Mouse (Mus musculus): Measurements from ENCODE around the gene Cog6. TPM values are rescaled to one million over a fixed set of nuclear protein-coding genes. Genes with fewer than 3 reads are reported as not detected.
A peak's percentile ranks its signal among the peaks of the same experiment; 100 is the strongest.

Gene Cog6
- total RNA-seq (2014; rRNA removed) (37.2 and 37.5 TPM in 2 replicates), polyA plus RNA-seq (2015; fragmentation: Nextera tagmentation; extraction: Ambion mirVana) (28.0 and 30.9 TPM in 2 replicates)

DNA sequence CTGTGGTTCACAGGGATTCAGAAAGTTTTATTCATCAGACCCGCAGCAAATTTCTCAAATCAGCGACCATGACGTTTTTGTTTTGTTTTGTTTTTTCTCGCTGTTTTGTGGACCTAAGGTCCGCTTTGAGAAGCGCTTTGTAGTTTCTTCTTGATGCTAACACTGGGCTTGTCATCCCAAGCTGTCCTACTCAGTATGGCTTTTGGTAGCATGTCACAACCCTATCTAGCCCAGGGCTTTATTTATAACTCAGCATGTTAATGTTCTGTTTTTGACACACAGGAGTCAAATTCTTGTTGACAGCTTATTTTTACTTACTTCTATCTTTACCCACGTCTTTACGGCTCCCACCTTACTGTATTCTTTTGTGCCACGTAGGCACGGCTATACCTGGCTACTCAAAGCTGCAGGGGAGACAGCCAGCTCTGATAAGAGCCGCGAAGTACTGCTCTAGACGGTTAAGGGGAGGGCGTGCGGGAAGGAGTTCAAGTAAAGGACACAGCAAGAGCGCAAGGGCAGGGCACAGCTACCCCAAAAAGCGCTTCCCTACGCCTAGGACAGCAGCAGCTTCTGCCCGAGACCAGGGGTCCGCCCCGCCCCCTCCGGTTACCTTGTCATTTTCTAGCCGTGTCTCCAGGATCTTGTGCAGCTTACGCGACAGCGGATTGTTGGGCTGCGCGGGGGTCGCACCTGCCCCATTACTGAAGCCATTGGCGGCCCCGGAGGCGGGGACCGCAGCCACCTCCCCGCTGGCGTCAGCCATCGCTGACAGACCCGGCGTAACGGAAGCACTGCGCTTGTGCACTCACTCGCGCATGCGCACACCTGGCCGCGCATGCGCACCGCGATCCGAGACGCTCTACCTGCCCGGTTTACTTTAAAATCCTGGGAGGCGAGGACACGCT is at the start of gene Cog6:
Gene Cog6 (minus strand): TSS at position 802 of the 905 bp plus-strand sequence.
- peak; percentile 92 for ATAC-seq (ENCODE audit: low FRiP score)
- TF ChIP-seq CTCF (IDR thresholded peaks at IDR 0.05) = no peak
- H3K4me1 ChIP-seq (ENCODE audit: insufficient read depth, low read length) = peaks cover 4% of the 10 kb centered on the region; the same call in 1 of the 2 replicates

DNA sequence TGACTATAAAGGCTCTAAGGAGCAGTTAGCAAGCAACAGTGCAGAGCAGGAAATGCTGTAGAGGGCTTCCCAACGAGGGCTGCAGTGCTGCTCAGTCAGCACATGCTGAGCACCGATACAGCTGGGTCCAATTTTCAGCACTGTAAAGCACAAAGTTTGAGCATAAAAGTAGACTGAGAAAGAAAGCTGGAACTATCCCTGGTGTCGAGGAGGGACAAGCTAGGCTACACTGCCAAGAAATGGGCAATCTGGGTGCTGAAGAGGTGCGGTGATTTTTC is 49.0 kb upstream of the Cog6 start:
- H3K4me2 ChIP-seq (ENCODE audit: low read depth, low read length, poor library complexity, severe bottlenecking) = no peak overlapping the region
- H3K9me3 ChIP-seq (ENCODE audit: low read length) = no peaks in the 10 kb centered on the region
- H3K27ac ChIP-seq (ENCODE audit: low read depth, low read length) = no peak overlapping the region
- ATAC-seq (ENCODE audit: low FRiP score) = no peak
- no peak for TF ChIP-seq CTCF (IDR thresholded peaks at IDR 0.05)
- H3K9ac ChIP-seq (replicated peaks; ENCODE audit: low read length, poor library complexity, severe bottlenecking) = no peak overlapping the region
- 81% methylated on average over 4 of the region's 4 CpGs for WGBS
- no peaks in the 10 kb centered on the region for H3K36me3 ChIP-seq (ENCODE audit: insufficient read depth, low read length)
- no peak overlapping the region for H3K4me3 ChIP-seq (ENCODE audit: low read depth, low read length)
- H3K27me3 ChIP-seq (ENCODE audit: insufficient read depth, low read length) = no peaks in the 10 kb centered on the region
- H3K4me1 ChIP-seq (ENCODE audit: insufficient read depth, low read length) = peaks cover 5% of the 10 kb centered on the region; the same call in 1 of the 2 replicates
- DNase-seq (ENCODE audit: low spot score) = no peak

More for the DNA sequence above, at the start of gene Cog6:
- DNase-seq (ENCODE audit: low spot score) = peak; percentile 95
- H3K9ac ChIP-seq (replicated peaks; ENCODE audit: low read length, poor library complexity, severe bottlenecking) = peak within 1 kb of the TSS; percentile 78
- peak within 1 kb of the TSS; percentile 69 for H3K27ac ChIP-seq (ENCODE audit: low read depth, low read length)
- H3K9me3 ChIP-seq (ENCODE audit: low read length) = no peaks in the 10 kb centered on the region
- peaks cover 12% of the 10 kb centered on the region for H3K36me3 ChIP-seq (ENCODE audit: insufficient read depth, low read length)
- H3K27me3 ChIP-seq (ENCODE audit: insufficient read depth, low read length) = no peaks in the 10 kb centered on the region
- peak within 1 kb of the TSS; percentile 71 for H3K4me2 ChIP-seq (ENCODE audit: low read depth, low read length, poor library complexity, severe bottlenecking)
- peak within 1 kb of the TSS; percentile 81 for H3K4me3 ChIP-seq (ENCODE audit: low read depth, low read length)
- WGBS = 5% methylated on average over 53 of the region's 53 CpGs

DNA sequence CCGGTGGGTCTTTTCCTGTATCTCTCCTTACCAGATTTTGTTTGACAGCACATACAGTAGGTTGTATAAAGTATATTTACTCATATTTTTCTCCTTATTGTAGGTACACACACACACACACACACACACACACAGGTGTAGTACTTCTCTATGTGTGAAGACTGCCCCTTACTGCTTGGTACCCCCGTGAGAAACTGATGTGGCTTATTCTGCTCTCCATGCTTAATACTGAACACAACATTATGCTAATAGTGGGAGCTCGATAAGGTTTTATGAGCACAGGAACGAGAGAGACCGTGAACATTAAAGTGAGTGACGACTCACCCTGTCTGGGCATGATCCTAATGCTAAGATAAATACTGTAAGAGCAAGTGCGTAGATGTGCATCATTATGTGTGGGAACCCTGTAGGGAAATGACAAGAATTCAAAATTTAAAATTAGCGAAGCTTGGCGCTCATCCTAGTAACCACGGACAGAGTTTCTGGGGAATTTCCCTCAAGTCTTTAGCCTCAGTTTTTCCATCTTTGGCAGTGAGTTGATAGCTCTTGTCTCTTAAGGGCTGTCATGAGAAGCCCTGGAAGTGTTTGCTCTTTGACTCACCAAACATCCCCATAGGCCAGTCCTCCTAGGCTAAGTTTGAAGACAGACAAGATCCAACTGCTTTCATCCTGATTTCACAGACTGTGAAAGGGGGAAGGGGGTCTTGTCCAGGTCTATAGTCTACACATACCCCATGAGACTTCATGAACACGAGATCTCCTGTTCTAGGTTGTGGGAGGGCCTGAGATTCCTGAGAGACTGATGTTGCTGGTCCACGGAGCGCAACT is 48.4 kb upstream of the Cog6 start:
- no peak overlapping the region for H3K27ac ChIP-seq (ENCODE audit: low read depth, low read length)
- no peaks in the 10 kb centered on the region for H3K9me3 ChIP-seq (ENCODE audit: low read length)
- H3K4me3 ChIP-seq (ENCODE audit: low read depth, low read length) = no peak overlapping the region
- no peaks in the 10 kb centered on the region for H3K36me3 ChIP-seq (ENCODE audit: insufficient read depth, low read length)
- no peak for TF ChIP-seq CTCF (IDR thresholded peaks at IDR 0.05)
- H3K4me2 ChIP-seq (ENCODE audit: low read depth, low read length, poor library complexity, severe bottlenecking) = no peak overlapping the region
- no peak overlapping the region for H3K9ac ChIP-seq (replicated peaks; ENCODE audit: low read length, poor library complexity, severe bottlenecking)
- DNase-seq (ENCODE audit: low spot score) (no peak), ATAC-seq (ENCODE audit: low FRiP score) (no peak)
- peaks cover 5% of the 10 kb centered on the region; the same call in 1 of the 2 replicates for H3K4me1 ChIP-seq (ENCODE audit: insufficient read depth, low read length)
- no peaks in the 10 kb centered on the region for H3K27me3 ChIP-seq (ENCODE audit: insufficient read depth, low read length)
- WGBS = 78% methylated on average over 13 of the region's 13 CpGs

DNA sequence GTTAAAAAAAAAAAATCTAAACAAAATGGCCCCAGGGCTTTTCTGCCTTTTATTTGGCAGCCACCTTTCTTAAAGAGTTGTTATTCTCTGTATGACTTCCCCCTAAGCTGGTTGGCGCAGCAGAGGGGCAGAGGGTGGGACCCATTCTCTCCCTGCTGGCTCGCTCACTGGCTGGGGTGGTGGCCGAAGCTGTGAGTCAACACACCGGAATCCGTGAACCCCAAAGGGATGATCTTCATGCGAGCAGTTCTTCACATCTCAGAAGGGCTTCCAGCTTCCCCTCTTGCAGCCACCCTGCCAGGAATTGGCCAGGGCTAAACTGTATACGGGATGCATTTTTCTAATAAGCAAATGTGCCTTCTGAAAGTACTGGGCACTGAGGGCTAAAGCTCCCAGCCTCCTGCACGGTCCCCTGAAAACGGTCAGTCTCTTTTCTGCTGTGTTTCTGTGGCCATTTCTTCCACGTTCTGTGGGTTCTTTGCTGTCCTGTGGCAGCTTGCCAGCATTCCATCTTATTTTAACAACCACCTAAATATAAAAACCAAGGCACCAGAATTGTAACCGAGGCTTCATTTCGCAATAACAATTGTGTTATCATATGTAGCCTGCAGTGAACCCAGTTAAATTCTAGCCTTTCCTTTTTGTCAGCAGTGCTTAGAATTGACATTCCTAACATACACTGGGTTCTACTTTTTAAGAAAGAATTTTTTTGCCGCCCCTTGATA is 46.5 kb upstream of the Cog6 start:
- Histone ChIP-seq H3K4me1 (ENCODE audit: insufficient read depth, low read length) (peaks cover 5% of the 10 kb centered on the region; the same call in 1 of the 2 replicates), H3K4me2 (ENCODE audit: low read depth, low read length, poor library complexity, severe bottlenecking) (no peak overlapping the region), H3K4me3 (ENCODE audit: low read depth, low read length) (no peak overlapping the region), H3K9ac (replicated peaks; ENCODE audit: low read length, poor library complexity, severe bottlenecking) (no peak overlapping the region), H3K27me3 (ENCODE audit: insufficient read depth, low read length) (no peaks in the 10 kb centered on the region), H3K27ac (ENCODE audit: low read depth, low read length) (peak overlapping the region; percentile 18; the same call in 1 of the 2 replicates), H3K36me3 (ENCODE audit: insufficient read depth, low read length) (no peaks in the 10 kb centered on the region), H3K9me3 (ENCODE audit: low read length) (no peaks in the 10 kb centered on the region)
- DNase-seq (ENCODE audit: low spot score) (no peak), ATAC-seq (ENCODE audit: low FRiP score) (no peak)
- WGBS = 52% methylated on average over 13 of the region's 13 CpGs
- no peak for TF ChIP-seq CTCF (IDR thresholded peaks at IDR 0.05)

DNA sequence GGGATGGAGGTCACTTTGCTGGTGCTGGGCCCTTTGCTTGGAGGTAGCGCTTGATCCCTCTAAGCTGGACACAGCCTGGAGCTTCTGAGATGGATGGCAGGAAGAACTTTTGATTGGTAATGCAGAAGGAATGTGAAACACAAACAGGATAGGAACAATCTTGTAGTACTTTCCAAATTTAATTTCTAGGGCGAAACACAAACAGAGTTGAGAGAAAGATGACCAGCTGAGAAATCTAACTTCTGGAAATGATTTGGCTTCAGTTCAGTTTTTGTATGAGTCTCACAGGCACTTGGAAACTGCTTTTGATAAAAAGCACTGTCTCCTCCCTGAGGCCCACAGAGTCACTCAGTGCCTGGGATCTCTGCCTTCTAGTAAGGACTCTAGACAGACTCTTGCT is 42.9 kb upstream of the Cog6 start:
- no peak for DNase-seq (ENCODE audit: low spot score)
- no peak overlapping the region for H3K4me3 ChIP-seq (ENCODE audit: low read depth, low read length)
- H3K9me3 ChIP-seq (ENCODE audit: low read length) = no peaks in the 10 kb centered on the region
- ATAC-seq (ENCODE audit: low FRiP score) = no peak
- no peak overlapping the region for H3K4me2 ChIP-seq (ENCODE audit: low read depth, low read length, poor library complexity, severe bottlenecking)
- 91% methylated on average over 2 of the region's 2 CpGs for whole genome bisulfite sequencing
- no peaks in the 10 kb centered on the region for H3K27me3 ChIP-seq (ENCODE audit: insufficient read depth, low read length)
- H3K36me3 ChIP-seq (ENCODE audit: insufficient read depth, low read length) = no peaks in the 10 kb centered on the region
- H3K27ac ChIP-seq (ENCODE audit: low read depth, low read length) = no peak overlapping the region
- no peak overlapping the region for H3K9ac ChIP-seq (replicated peaks; ENCODE audit: low read length, poor library complexity, severe bottlenecking)
- H3K4me1 ChIP-seq (ENCODE audit: insufficient read depth, low read length) = peaks cover 5% of the 10 kb centered on the region; the same call in 1 of the 2 replicates
- TF ChIP-seq CTCF (IDR thresholded peaks at IDR 0.05) = no peak
